Mouse (Mus musculus): ENCODE measurements at regions not wholly inside any gene's neighbourhood (a gene's known extent, or its start where the extent isn't known, plus 50 kb on each side); places are given as distances from the start of the nearest gene placed in this dataset.

DNA sequence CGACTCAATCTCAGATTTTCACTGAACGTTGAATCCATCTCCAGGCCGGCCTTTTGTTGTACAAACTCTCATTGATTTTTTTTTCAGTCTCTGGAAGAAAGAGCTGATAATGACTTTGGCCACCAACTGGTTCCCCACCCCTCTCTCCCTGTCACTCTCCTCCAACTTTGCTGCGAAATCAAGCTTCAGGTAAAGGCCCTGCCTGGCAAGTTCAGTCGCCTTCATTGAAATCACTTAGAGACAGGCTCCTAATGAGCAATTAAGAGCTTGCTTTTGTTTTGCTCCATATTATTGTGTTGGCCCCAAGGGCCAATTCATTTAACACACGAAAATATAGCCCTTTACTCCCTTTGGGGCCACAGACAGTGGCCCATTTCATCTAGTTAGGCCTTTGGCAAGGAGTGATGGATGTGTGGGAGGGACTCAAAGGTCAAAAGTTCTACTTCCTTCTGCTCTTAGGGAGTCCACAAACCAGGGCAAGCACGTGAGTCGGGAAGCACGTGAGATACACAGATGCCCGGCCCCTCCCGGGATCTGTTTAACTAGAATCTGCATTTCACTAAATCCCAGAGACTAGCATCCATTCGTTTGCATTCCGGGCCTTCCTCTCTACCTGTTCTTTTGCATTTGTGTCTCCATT is 120.0 kb downstream of the Dact1 start:
- DNase-seq, result no peak

DNA sequence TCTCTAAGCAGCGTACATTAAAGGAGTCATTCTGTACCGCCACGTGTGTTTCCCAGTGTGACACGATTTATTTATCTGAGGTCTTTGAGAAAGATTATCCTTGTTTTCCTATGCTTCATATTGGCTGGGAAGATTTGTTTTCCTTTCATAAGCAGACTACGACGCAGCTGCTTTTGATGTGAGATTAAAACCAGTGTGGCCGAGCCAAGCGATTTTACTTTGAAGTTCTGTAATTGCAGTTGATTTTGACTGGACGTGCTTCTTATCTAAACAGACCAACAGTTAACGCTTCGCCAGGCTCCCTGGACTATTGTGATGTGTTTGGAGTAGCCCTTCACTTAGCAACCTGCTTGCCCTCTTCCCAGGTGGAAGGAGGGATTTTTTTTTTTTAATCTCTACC is 120.6 kb downstream of the Dact1 start:
- DNase-seq, result no peak

DNA sequence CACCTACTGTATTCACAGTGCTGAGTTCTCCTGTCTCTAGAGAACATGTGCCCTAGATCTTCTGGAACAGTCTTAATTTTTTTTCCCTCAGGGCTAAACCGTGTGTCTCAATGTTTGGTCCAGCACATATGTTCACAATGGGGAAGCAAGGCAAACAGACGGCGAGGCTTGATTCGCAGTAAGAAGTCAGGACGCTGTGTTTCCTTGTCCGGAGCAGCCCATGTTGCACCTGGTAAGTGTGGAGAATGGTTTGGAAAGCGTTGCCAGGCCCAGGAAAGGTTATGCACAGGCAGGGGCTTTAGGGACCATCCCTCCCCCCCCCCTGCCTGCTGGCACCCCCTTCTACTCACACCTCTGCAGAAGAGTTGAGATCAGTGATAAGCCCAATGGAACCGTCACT is 121.4 kb downstream of the Dact1 start:
- DNase-seq, result no peak

DNA sequence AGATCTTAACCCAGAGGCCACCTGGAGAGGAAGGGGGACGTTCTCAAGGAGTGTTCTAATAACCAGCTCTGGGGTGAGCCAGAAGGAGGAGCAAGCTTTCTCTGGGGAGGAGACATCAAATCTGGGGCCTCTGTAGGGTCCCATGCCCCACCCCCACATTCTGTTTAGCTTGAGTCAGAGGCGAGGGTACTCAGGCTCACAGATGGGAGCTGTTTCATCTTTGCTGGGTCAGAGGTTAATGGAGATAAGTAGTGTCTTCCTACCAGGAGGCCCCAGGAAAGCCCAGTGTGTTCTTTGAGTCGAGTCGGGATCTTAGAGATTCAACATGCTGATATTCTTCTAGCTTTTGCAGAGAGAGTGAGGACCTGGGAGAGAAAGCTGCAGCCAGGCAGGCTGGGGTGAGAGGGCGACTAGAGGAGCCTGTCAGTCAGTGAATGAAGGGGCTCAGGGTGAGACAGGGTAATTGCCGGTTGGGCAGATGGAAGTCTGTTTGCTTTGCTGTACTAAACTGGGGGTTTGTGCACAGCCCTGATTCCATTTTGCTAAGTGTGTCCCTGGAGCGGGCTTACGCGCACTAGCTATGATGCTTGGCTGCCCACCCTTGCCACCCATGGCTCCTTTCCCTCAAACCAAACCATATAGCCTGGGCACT is 124.0 kb downstream of the Dact1 start:
- DNase-seq, result no peak

DNA sequence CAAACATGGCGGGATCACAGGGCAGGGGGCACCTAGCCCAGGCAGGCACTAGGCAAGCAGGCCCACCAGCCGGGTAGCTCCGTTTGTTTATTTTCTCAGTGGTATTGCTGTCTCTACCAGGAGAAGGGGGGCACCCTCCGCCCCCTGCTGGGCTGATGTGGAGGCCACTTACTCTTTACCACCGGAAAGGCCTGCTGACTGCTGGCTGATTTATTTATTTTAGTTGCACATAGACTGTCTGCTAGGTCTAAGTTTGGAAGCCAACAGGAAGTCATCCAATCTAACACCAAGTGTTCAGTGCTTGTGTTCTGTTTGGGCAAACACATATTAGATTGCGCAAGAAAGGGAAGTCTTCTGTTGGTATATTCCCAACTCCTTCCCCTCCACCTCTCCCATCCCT is 128.6 kb downstream of the Dact1 start:
- DNase-seq, result peak; percentile 38 to 61

DNA sequence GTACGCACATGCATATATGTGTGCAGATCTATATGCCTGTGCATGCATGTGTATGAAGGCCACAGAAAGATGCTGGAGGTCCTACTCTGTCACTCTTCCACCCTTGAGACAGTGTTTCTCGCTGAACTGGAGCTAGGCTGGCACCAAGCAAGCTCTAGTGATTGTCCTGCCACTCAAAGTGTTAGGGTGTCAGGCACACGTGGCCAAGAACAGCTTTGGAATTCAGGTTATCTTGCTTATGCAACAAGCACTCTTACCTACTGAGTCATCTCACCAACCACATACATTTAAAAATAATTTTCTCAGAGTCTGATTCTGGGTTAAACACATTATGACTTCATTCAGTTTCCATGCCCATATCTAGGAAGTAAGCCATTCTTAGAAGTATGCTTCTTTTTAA is 131.2 kb downstream of the Dact1 start:
- peak in 1 of 2 experiments; percentile 9 for DNase-seq

DNA sequence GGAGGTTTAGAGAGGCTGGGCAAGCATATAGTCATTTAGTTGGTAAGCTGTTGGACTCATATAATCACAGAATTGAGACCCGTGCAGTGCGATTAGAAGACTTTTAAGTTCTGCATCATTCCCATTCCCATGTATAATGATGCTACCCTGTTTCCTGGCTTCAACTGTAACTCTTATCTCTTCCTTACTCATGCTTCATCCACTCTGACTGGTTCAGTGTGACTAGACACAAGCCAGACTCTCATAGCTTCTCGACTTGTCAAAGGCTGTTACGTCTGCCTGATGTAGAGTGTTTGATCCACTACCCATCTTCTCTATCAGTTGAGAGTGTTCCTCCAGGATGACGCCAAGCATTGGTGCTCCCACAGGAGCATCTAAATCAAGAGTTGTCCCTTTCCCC is 131.6 kb downstream of the Dact1 start:
- DNase-seq, result no peak

DNA sequence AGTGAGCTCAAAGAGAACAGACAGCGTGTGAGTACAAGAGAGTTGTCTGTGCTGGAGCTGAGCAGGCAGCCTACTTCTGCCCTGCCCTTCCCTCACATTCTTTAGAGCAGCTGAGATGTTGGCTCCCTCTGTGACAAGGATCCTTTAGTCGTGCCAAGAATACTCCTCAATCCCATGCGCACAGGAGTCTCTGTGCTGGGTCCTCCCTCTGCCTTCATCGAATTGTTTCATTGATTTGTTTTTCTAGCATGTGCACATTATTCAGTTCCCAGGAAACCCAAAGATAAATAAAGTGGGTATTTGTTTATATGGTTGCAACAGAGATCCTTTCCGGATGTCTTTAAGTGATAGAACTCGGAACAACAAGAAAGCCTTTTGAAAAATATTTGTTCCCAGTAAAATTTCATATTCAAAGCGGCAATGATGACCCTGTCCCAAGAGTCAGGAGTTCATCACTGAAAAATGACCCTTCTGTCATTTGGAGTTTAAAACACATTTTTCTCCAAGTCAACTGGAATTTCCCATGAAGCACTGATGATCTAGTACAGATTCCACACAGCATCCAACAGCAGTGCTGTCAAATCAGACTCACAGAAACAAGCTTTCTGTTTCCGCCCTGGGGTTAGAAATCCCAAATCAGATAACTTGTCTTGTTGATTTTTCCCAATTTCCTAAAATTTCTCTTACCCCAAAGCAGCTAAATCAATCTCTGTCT is 136.7 kb downstream of the Dact1 start:
- DNase-seq, result peak in 1 of 2 experiments; percentile 50

DNA sequence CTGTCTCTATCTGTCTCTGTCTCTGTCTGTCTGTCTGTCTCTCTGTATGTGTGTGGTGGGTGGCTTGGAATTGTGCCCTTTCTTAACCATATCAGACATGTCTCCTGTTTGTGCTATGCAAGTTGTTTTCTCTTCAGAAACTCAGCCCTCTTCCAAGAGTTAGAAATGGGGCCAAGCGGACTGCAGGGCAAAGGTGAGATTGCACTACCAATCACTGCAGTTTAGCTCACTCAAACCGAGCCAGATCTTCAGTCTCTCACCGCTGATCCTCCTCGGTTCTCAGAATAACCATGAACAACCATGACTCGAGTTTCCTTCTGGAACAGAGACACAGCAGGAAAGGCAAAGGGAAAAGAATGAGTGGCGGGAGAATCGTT is 137.2 kb downstream of the Dact1 start:
- DNase-seq, result peak; percentile 33 to 52

DNA sequence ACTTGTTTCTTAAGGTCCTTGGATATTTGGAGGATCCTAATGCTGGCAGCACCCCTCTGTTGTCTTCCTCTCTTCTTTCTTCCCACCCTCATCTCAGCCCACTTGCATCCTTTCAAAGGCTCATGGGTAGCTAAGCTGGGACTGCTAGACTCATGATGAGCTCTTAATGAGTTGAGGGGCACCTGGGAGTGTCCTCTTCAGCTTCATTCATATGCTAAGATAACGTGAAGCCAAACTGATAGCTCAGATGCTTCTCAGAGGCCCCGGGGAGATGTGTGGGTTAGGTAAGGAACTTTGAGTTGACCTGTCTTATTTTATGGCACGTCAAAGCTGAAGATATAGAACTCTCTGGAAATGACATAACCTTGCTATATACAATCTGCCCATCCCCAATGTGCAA is 139.3 kb downstream of the Dact1 start:
- DNase-seq, result no peak

DNA sequence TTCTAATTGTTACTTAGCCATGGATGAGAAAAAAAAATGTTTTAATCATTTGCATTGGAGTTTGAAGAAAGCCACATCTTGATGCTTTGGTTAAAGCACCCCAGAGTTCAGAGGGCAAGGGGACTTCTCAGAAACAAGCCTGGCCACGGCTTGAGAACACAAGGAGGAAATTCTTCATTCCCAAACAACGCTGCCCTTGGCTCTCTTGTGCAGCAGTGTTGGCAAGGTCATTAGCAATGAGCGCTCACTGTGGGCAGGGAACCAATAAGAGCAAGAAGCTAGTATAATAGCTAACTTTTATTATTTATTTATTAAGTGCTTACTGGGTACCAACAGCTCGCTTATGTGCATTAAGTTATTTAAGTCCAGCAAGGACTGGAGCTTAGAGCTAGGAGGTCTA is 140.4 kb downstream of the Dact1 start:
- peak; percentile 43 to 50 for DNase-seq

DNA sequence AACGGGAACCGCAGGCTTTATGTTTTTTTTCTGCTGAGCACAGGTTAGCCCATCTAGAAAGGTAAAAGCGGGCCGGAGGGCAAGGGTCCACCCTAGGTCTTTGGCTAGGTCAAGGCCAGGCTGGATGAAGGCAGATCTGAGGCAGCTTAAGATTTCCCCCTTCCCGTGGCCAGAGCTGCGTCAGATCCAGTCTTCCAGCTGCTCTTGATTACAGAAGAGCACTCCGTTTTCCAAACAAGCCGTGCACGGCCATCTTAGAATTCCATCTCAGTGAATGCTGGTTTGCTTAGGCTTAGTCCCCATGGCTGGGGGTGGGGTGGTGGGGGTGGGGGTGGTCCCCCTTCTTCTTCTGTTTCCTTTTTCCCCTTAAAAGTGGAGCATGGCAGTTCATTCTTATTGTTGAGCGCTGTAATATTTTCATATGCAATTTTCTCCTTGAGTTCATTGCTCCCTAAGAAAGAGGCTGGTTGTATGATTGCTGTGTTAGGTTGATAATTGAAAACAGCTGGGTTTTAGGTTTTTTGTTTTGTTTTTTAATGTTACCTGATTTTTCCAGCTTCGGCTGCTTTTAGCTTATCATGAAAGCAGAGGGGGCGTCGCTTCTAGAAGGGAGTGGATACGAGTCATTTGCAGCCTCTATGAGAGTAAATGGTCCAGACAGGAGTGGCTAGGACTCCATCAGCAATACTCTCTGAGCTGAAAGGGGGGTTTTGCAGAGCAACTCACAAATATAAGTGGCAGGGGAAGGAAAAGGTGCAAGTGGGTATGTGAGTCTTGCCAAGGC is 141.2 kb downstream of the Dact1 start:
- DNase-seq, result no peak

DNA sequence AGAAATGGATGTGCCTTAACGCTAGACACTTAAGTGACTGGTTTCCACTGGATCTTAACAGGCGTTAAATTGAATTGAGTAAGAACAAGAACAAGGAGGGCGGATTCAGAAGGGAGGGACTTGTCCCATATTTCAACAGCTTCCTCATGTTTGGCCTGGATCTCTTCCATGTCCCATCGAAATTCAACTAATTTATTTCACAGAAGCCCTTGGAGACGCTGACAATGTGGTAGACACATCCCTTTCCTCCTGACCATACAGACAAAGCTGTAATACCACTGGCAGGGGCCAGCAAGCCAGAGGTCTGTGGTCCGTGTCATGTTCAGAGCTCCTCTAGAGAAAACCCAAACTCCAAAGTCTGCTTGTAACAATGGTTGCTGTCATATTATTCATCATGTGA is 147.2 kb downstream of the Dact1 start:
- DNase-seq, result no peak

DNA sequence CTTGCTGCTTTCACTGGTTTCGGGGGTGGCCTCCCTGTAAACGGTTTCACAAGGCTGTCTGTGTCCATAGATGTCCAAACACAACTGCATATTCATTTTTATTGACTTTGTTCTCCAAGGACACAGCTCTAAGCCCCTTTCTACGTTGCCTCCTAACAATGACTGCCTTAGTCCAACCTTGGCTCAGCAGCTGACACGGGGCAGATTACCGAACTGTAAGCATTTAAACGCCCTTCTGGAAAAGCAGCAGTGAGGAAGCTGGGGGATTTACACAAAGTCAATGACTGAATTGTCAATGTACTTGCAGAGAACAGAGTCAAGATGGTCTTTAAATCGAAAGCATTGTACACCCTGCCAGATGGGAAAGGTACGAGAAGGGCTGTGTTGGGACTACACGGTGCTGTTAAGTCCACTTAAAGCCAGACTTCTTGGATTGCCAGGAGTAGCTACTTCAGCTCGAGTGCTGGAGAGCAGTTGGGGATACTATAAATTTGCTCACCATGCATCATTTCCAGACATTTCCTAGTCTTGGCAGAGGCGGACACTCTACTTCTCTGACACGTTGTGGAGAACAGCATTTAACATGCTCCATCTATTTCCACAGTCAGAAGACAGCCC is 149.0 kb downstream of the Dact1 start:
- DNase-seq, result no peak

DNA sequence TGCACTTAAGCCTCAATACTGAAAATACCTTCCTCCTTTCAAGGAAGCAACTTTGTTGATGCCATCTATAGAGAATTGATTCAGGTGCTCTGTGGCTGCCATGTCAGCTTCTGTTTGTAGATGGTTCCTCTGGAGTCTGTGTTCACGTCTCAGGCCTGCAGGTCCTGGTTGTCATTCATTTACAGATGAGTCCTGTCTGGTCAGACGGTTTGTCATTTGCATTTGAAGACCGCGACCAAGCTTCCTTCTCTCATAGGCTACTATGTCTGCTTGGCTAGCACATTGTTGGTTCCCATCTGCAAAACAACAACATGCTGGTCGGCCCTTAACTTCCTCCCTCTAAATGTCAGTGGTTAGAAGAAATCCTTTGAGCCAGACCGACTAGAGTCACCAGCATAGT is 151.0 kb downstream of the Dact1 start:
- no peak for DNase-seq

DNA sequence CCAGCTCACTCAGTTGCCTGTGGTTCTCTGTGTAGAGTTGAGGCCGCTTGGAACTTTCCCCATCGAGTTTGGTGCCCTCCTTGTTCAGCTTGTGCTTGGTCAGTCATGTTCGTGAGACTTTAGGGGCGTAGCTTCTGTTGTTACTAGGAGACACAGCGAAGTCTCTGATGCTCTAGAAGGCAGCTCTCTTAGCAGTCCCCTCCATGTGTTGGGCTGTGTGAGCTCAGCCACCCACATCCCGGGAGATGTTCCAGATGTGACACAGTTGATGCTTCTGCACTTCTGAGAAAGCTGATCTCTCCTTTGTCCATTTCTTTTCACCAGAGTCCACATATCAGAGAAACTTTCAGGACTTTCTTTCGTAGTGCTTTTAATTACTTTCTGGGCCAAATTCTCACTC is 158.1 kb downstream of the Dact1 start:
- peak in 1 of 2 experiments; percentile 26 for DNase-seq

DNA sequence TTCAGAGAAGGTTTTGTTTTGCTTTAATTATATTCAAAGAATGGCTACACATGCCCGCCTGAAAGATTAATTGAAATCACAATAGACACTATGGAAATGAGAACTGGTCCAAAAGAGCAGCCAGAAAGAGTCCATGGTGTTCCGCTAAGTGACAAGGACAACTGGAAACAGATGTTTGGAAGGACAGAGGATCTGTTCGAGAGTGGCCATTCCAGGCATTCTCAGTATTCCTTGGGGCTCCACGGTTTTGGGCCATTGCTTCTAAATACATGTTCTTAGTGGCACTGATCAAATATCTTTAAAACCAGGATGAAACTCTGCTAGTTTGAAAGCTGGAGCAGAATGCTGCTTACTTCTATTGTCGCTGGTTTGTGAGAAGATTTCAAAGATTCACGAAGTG is 158.6 kb downstream of the Dact1 start:
- DNase-seq, result peak in 1 of 2 experiments; percentile 23

DNA sequence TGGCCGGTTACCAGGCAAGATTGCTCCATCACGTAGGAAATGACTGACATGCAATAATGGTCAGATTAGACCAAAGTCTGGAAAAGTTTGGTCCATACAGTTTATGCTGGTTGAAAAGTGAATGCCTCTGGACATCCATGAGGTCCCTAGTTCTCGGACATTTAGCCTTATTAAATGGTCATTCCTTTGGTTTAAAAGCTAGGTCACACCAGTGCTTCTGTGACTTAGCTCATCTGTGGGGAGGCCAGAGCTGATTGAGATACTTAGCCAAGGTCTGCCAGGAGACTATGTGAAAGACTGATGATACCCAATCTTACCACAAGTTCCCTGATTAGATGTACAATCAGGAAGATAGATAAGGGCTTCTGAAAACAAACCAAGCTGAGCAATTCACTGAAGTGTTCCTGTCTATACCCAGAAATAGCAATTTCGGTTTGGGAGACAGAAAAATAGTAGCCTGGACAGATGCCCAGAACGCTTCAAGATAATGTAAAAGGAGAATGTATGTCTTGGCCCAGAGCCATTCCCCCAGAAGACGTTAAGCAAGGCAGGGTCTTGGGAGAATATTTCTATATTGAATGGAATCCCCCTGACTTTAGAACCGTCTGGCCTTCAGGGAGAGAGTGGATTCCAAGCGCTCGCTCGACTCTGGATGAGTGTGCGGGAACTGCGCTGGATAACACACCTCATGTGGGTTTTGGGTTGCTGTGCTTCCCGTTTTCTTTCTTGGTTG is 161.5 kb downstream of the Dact1 start:
- no peak for DNase-seq

DNA sequence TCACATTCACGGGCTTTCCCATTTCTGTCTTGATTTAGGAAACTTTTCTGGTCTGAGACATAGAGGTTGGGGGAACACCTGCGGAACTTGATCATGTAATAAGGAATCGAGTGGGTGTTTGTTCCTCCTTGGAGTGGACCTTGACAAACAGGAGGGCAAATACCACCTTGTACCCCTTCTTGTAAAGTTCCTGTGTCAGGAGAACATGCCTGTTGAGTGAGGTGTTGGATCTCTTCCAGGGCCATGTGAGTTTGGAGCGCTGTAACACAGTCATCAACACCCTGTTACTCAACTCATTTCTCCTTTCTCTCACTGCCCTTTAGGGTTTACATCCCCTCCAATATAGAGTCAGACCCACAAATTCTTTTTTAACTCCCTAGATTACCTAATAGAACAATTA is 162.0 kb downstream of the Dact1 start:
- no peak for DNase-seq

DNA sequence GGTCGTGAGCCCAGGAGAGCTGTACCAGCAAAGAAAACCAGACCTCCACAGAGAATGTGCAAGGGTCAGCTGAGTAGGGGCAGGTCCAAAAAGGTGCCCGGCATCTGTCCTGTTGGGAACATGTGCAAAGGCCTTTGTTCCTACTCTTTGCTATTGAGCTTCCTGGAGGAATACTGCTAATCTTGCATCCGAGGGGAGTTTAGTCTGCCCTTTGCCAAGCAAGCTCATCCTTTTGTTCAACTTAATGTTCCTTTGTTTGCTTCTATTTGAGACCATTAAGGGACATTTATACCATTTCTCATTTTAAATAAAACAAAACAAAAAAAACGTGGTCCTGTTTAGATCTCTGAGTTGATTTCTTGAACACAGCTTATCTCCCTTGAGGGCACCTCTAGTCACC is 166.6 kb downstream of the Dact1 start:
- no peak for DNase-seq

DNA sequence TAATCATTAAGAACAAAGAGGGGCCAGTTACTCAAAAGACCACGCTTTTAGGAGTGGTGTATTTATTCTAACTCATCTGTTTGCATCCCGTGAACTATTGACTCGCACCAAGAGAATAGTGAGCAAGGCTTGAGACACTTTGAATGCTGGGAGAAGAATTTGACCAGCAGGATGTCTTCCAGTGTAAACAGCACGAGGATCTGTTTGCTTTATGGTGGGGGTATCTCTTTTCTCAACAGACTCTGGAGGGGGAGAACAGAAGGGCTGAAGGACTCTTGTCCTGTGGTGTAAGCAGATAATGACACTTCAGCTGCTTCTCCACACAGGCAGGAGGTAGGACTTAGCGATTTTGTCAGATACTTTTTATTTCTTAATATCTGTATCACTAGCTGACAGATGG is 168.0 kb downstream of the Dact1 start:
- no peak for DNase-seq

DNA sequence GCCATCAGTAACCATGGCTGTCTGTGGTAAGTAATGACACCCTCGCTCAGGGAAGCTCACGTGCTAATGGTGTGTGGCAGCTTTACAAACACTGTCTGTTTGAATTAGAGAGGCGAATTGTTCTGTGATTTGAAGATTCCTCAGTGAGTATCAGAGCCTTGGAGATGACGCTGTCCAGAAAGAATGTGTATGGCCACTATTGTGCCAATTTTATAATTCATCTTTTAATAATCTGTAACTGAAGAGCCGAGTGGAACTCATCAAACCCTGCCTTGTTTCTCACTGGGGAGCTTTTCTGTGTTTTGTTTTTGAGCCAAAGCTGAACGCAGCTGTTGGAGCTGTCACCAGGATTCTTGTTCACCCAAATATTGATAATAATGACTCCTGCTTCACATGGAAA is 171.7 kb downstream of the Dact1 start:
- peak in 1 of 2 experiments; percentile 54 for DNase-seq

Data from heart, adult 18-20 months (tissue).